Mouse (Mus musculus): ENCODE measurements at regions not wholly inside any gene's neighbourhood (a gene's known extent, or its start where the extent isn't known, plus 50 kb on each side); places are given as distances from the start of the nearest gene placed in this dataset.

GRCm38 (mm10) chr6:117279786-117280411, 111.6 kb downstream of the Cxcl12 start:
- TF ChIP-seq POLR2A (IDR thresholded peaks at IDR 0.05; ENCODE audit: low read depth, low read length) (no peak), E2F4 (IDR thresholded peaks at IDR 0.05; ENCODE audit: insufficient replicate concordance, low read depth, low read length) (no peak), NRF1 (IDR thresholded peaks at IDR 0.05; ENCODE audit: low read depth, low read length) (no peak), MYC (IDR thresholded peaks at IDR 0.05; ENCODE audit: low read depth, low read length) (no peak), SIN3A (IDR thresholded peaks at IDR 0.05; ENCODE audit: low read length) (no peak), PAX5 (IDR thresholded peaks at IDR 0.05; ENCODE audit: low read length) (no peak), MAX (IDR thresholded peaks at IDR 0.05; ENCODE audit: low read length) (no peak), RCOR1 (conservative IDR thresholded peaks at IDR 0.05; ENCODE audit: low read depth, low read length) (no peak)
